Mouse (Mus musculus) myocyte (in vitro differentiated cells): Measurements from ENCODE around the gene Fndc3b.

Experiments
- POLR2A ChIP-seq: IDR thresholded peaks from one replicate; pipeline ENCODE4 v1.6.1; 2011; ENCODE audit warnings: low read depth, mild to moderate bottlenecking, control low read depth, moderate library complexity; ENCODE audit not compliant: insufficient read length
- POLR2AphosphoS2 ChIP-seq: IDR thresholded peaks from one replicate; pipeline ENCODE4 v1.6.1; 2011; ENCODE audit warnings: low read depth, control low read depth; ENCODE audit not compliant: insufficient read length

DNA sequence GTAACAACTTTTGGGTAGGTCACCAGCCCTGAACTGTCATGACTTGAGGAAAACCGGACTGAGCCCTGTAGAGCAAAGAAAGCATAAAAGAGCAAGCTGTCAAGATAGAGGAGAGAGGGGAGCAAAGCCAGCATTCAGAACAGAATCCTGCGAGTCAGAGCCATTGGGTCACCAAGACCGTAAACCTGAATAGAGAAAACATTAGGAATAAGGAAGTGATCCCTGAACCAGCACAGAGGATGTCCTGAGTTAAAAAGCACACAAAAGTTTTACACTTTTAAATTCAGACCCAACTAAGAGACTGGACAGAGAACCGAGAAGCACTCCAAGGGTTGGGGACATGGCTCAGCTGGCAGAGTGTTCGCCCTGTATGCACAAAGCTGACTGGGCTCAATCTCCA, 24.0 kb upstream of the Fndc3b start:
- TF ChIP-seq POLR2A (no peak), POLR2AphosphoS2 (no peak)
